ENCODE assay signal across 17 mouse cellular contexts in the genomic region with DNA sequence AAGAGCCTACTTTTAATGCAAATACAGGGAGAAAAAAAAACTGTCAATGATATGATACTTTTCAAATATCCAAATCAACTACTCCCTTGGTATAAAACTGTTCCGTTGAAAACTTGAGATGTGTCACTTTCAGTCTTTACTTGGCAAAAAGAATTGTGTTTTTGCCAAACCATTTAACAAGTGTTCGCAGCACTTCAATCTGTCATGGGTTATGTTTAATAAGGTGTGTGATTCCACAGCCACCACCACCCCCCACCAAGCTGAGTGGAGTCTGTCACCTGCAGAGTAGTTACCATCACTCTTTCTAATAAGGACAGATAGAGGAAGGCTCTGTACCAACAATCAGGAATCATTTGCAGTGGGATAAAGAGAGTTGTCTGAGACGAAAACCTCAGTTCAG.
"Had no signal": no experiment of that assay in that cellular context is flagged by ENCODE, and none has a peak within 500 bp of the region (broad histone marks: within the 10 kb centered on the region; RNA-seq: fewer than 3 reads in every experiment).

No protein-coding gene starts in this region.

- H3K36me3 ChIP-seq: lung, embryonic 15.5 days; midbrain, embryonic 12.5 days; midbrain, embryonic 15.5 days; neural tube, embryonic 12.5 days; stomach, embryonic 15.5 days had no signal

- H3K9ac ChIP-seq: liver, postnatal 0 days; lung, embryonic 15.5 days; midbrain, embryonic 12.5 days; midbrain, embryonic 15.5 days; neural tube, embryonic 12.5 days; stomach, embryonic 15.5 days had no signal

- H3K4me1 ChIP-seq: lung, embryonic 15.5 days; megakaryocyte, embryonic 14.5 days; midbrain, embryonic 12.5 days; midbrain, embryonic 15.5 days; neural tube, embryonic 12.5 days; stomach, embryonic 15.5 days had no signal

- H3K27ac ChIP-seq: lung, embryonic 15.5 days; macrophage; midbrain, embryonic 12.5 days; midbrain, embryonic 15.5 days; neural tube, embryonic 12.5 days; stomach, embryonic 15.5 days; stomach, postnatal 0 days had no signal

- ATAC-seq: liver, postnatal 0 days; lung, postnatal 0 days; midbrain, embryonic 15.5 days had no signal

- DNase-seq: liver, postnatal 0 days; lung, adult 2 months; lung, postnatal 14 days; lung, postnatal 36 days; right cerebral cortex, postnatal 14 days; thymus, adult 2 months; thymus, postnatal 25 days; thymus, postnatal 4 days had no signal

- H3K27me3 ChIP-seq: lung, embryonic 15.5 days; megakaryocyte, embryonic 14.5 days; midbrain, embryonic 12.5 days; midbrain, embryonic 15.5 days; neural tube, embryonic 12.5 days; stomach, embryonic 15.5 days had no signal

- H3K4me3 ChIP-seq: lung, embryonic 15.5 days; megakaryocyte, embryonic 14.5 days; midbrain, embryonic 12.5 days; midbrain, embryonic 15.5 days; neural tube, embryonic 12.5 days; stomach, embryonic 15.5 days had no signal

- H3K4me2 ChIP-seq: lung, embryonic 15.5 days; midbrain, embryonic 12.5 days; midbrain, embryonic 15.5 days; neural tube, embryonic 12.5 days; stomach, embryonic 15.5 days had no signal

- H3K9me3 ChIP-seq: lung, embryonic 15.5 days; megakaryocyte, embryonic 14.5 days; midbrain, embryonic 12.5 days; midbrain, embryonic 15.5 days; neural tube, embryonic 12.5 days; stomach, embryonic 15.5 days had no signal
